Mouse (Mus musculus): ENCODE data around the gene Hoxc9.

DNA sequence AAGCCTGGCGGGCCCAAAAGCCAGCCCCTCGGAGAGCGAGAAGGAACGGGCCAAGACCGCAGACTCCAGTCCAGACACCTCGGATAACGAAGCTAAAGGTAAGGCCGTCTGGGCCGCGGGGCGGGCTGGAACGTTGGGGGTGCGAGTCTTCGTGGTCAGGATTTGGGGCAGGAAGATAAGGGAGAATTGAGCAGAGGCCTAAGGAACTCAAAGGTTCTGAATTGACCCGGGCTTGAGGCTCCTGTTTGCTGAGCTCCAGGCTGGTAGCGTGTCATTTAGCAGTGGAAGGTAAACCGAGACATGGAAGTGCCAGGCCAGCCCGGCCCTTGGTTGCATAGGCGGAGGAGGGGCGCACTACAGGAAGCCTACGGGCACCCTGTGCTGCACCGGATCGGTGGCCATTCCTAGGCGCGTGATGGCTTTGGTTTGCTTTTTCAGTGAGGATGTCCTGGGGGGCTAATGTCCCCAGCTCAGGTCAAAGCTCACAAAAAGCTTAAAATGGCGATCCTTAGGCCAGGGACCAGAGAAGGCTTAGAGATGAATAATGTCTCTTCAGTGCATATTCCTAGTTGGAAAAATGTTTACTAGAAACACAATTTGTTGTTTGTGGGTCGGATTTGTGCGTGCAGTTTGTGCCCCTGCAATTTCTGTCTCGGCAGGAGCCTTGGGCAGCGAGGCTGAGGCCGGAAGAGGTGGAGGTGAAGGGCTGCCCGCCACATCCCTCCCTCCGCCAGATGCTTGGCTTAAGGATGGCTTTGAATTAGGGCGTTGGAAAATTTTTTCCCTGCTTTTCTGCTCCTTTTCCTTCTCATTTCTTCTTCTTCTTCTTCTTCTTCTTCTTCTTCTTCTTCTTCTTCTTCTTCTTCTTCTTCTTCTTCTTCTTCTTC lies 8.5 kb upstream of the Hoxc9 start:
- TF ChIP-seq CTCF (IDR thresholded peaks at IDR 0.05; ENCODE audit: extremely low read depth, insufficient read length, insufficient replicate concordance, low read depth, low read length) (no peak), POLR2A (IDR thresholded peaks at IDR 0.05; ENCODE audit: low read depth, low read length) (no peak)

Measured in small intestine, adult 2 months (tissue).